Mouse (Mus musculus) cerebellum, adult 8-10 months (tissue): ENCODE measurements around the gene Vat1.
A peak's percentile ranks its signal among the peaks of the same experiment; 100 is the strongest.
"Not testable (repeated sequence)": the region's sequence is repeated elsewhere in the genome, so short reads cannot be mapped to it uniquely, and the experiment has no call there.

ENCODE experiments used
- DNase-seq: peaks from one replicate; pipeline ENCODE4 v3.0.0; 2022

Vat1 gene

GRCm38 (mm10) chr11:101441450-101442126 lies 24.4 kb downstream of the Vat1 start:
- DNase-seq = peak; percentile 29

- DNase-seq = not testable (repeated sequence)
Measured at GRCm38 (mm10) chr11:101438006-101438405, 28.0 kb downstream of the Vat1 start.

GRCm38 (mm10) chr11:101436916-101437315 lies 29.1 kb downstream of the Vat1 start:
- DNase-seq = no peak

- DNase-seq = no peak
Measured at GRCm38 (mm10) chr11:101435831-101436230, 30.2 kb downstream of the Vat1 start.

- peak; percentile 47 for DNase-seq
Measured at GRCm38 (mm10) chr11:101433396-101433795, 32.6 kb downstream of the Vat1 start.

- no peak for DNase-seq
Measured at GRCm38 (mm10) chr11:101431327-101431726, 34.7 kb downstream of the Vat1 start.

GRCm38 (mm10) chr11:101426165-101426564 lies 39.9 kb downstream of the Vat1 start:
- DNase-seq = no peak

GRCm38 (mm10) chr11:101424925-101425813 lies 40.9 kb downstream of the Vat1 start, which contains the start of the genes Rundc1 and Ptges3l:
TSS of gene Rundc1 (plus strand) at chr11:101425085.
TSS of gene Ptges3l (minus strand) at chr11:101425333.
- peak; percentile 96 for DNase-seq

GRCm38 (mm10) chr11:101424105-101424851 lies 41.8 kb downstream of the Vat1 start, which contains the start of gene Gm27029:
TSS of gene Gm27029 (minus strand) at chr11:101424796.
- no peak for DNase-seq

- DNase-seq = no peak
Measured at GRCm38 (mm10) chr11:101420148-101420547, 45.9 kb downstream of the Vat1 start.

- DNase-seq = no peak
Measured at GRCm38 (mm10) chr11:101419610-101420009, 46.4 kb downstream of the Vat1 start.

- no peak for DNase-seq
Measured at GRCm38 (mm10) chr11:101418991-101419390, 47.0 kb downstream of the Vat1 start.

- peak; percentile 90 for DNase-seq
Measured at GRCm38 (mm10) chr11:101417101-101417855, 48.8 kb downstream of the Vat1 start, which contains the start of gene Aarsd1. TSS of gene Aarsd1 (minus strand) at chr11:101417615.

GRCm38 (mm10) chr11:101416433-101417100 lies 49.5 kb downstream of the Vat1 start:
- no peak for DNase-seq

- no peak for DNase-seq
Measured at GRCm38 (mm10) chr11:101415306-101415705, 50.7 kb downstream of the Vat1 start.
